Mouse (Mus musculus): ENCODE data around the gene Zdhhc20. TPM values are rescaled to one million over a fixed set of nuclear protein-coding genes. Genes with fewer than 3 reads are reported as not detected.
"Not testable (repeated sequence)": the region's sequence is repeated elsewhere in the genome, so short reads cannot be mapped to it uniquely, and the experiment has no call there.

Zdhhc20 gene
- polyA plus RNA-seq, 1 experiment from 2014 or later: 66.8 TPM

DNA sequence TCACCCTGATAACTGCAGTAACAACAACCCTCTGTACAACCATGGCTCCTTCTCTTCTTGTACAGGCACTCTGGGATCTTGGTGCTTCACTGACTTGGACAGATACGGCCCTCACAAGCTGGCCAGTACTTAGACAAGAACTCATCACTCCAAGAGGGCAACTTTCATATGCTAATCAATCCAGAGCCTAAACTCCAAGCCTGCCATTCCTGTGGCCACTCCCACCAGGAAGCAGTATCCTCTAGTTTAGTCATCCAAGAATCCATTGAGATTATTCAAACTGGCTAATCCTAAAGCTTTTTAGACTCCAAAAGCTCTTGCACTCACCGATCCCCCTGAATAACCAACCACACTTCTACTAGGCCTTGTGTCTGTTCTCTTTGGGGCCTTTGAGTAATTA is 37.1 kb downstream of the Zdhhc20 start:
- H3K9ac ChIP-seq (ENCODE audit: low read depth, low read length): no peak overlapping the region
- H3K4me3 ChIP-seq (ENCODE audit: low read length): no peak overlapping the region
- H3K27me3 ChIP-seq (ENCODE audit: control insufficient read depth, insufficient read depth, low read length): no peaks in the 10 kb centered on the region
- peaks cover 31% of the 10 kb centered on the region for H3K36me3 ChIP-seq (ENCODE audit: control insufficient read depth, insufficient read depth, low read length)
- no peaks in the 10 kb centered on the region for H3K9me3 ChIP-seq (ENCODE audit: control insufficient read depth, low read length)
- H3K4me2 ChIP-seq (replicated peaks; ENCODE audit: low read depth, low read length): no peak overlapping the region
- ATAC-seq (ENCODE audit: low FRiP score, low TSS enrichment): no peak
- no peak overlapping the region for H3K27ac ChIP-seq (ENCODE audit: low read depth, low read length)
- no peaks in the 10 kb centered on the region for H3K4me1 ChIP-seq (ENCODE audit: control insufficient read depth, insufficient read depth, low read length)
- 78% methylated on average over 2 of the region's 2 CpGs for WGBS

DNA sequence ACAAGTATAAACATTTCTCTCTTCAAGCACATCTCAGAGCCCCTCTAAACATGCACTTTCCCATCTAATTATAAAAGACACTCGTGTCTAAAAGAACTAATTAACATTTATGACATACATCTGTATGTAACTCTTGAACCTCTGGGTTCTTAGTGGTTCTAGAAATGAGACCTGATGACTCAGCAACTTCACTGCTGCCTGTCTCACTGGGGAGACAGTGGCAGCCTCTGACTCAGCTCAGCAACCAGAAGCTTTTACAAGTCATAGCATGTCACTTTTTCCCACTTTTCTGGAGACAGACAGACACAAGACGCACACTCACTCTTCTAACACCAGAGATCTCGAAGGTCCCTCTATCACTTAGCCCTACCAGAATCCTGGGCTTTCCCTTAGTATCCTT is 39.7 kb downstream of the Zdhhc20 start:
- H3K36me3 ChIP-seq (ENCODE audit: control insufficient read depth, insufficient read depth, low read length): peaks cover 30% of the 10 kb centered on the region
- 87% methylated on average over 3 of the region's 3 CpGs for WGBS
- H3K9me3 ChIP-seq (ENCODE audit: control insufficient read depth, low read length): no peaks in the 10 kb centered on the region
- no peak overlapping the region for H3K4me3 ChIP-seq (ENCODE audit: low read length)
- no peak overlapping the region for H3K27ac ChIP-seq (ENCODE audit: low read depth, low read length)
- H3K4me2 ChIP-seq (replicated peaks; ENCODE audit: low read depth, low read length): no peak overlapping the region
- no peaks in the 10 kb centered on the region for H3K27me3 ChIP-seq (ENCODE audit: control insufficient read depth, insufficient read depth, low read length)
- no peak overlapping the region for H3K9ac ChIP-seq (ENCODE audit: low read depth, low read length)
- no peak for ATAC-seq (ENCODE audit: low FRiP score, low TSS enrichment)
- H3K4me1 ChIP-seq (ENCODE audit: control insufficient read depth, insufficient read depth, low read length): no peaks in the 10 kb centered on the region

DNA sequence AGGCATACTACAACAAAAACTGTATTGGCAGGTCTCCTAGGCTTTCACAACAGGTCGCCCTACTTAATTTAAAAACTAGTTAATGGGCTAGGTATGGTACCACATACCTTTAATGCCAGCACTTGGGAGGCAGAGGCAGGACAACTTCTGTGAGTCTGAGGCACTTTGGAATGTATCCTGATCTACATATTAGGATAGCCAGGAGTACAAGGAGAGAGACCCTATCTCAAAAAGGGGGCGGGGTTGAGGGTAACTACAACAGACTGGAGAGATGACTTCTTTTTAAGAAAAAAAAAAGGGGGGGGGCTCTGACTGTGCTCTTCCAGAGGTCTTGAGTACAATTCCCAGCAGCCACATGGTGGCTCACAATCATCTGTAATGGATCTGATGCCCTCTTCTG is 41.4 kb downstream of the Zdhhc20 start:
- no peak overlapping the region for H3K27ac ChIP-seq (ENCODE audit: low read depth, low read length)
- WGBS: 97% methylated on average over 2 of the region's 2 CpGs
- no peaks in the 10 kb centered on the region for H3K4me1 ChIP-seq (ENCODE audit: control insufficient read depth, insufficient read depth, low read length)
- H3K9me3 ChIP-seq (ENCODE audit: control insufficient read depth, low read length): no peaks in the 10 kb centered on the region
- ATAC-seq (ENCODE audit: low FRiP score, low TSS enrichment): no peak
- peaks cover 37% of the 10 kb centered on the region for H3K36me3 ChIP-seq (ENCODE audit: control insufficient read depth, insufficient read depth, low read length)
- no peak overlapping the region for H3K9ac ChIP-seq (ENCODE audit: low read depth, low read length)
- no peak overlapping the region for H3K4me3 ChIP-seq (ENCODE audit: low read length)
- H3K4me2 ChIP-seq (replicated peaks; ENCODE audit: low read depth, low read length): no peak overlapping the region
- no peaks in the 10 kb centered on the region for H3K27me3 ChIP-seq (ENCODE audit: control insufficient read depth, insufficient read depth, low read length)

DNA sequence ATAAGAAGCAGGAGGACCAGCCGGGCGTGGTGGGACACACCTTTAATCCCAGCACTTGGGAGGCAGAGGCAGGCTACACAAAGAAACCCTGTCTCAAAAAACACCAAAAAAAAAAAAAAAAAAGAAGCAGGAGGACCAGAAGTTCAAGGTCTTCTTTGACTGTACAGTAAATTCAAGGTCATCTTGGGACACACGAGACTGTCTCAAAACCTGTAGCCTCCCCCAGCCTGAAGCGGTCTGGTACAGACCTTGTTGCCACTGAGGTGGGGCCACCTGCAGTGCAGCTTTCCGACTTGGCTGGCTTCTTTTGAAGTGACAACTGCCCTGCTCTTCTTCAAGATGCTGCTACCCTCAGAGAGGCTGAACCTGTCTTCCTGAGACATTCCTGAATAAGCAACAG is 42.0 kb downstream of the Zdhhc20 start:
- H3K27ac ChIP-seq (ENCODE audit: low read depth, low read length); H3K27me3 ChIP-seq (ENCODE audit: control insufficient read depth, insufficient read depth, low read length); ATAC-seq (ENCODE audit: low FRiP score, low TSS enrichment); H3K4me2 ChIP-seq (replicated peaks; ENCODE audit: low read depth, low read length); H3K9me3 ChIP-seq (ENCODE audit: control insufficient read depth, low read length); H3K4me1 ChIP-seq (ENCODE audit: control insufficient read depth, insufficient read depth, low read length); H3K4me3 ChIP-seq (ENCODE audit: low read length); H3K9ac ChIP-seq (ENCODE audit: low read depth, low read length): not testable (repeated sequence)
- H3K36me3 ChIP-seq (ENCODE audit: control insufficient read depth, insufficient read depth, low read length): peaks cover 37% of the 10 kb centered on the region
- WGBS: 82% methylated on average over 5 of the region's 5 CpGs

DNA sequence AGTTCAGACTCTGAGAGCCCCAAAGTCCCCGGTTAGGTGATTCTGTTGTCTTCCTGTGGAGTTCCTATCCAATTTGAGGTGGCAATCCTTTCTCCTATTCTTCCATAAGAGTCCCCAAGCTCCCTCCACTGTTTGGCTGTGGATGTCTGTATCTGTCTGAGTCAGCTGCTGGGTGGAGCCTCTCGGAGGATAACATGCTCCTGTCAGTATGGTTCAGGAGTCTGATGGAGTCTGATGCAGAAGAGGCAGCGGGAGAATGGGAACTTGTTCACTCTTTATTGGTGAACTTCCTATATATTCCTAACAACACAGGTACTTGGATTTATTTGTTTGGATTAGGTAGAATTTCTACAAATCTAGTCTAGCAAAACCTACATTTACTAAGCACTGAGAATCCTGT is 45.5 kb downstream of the Zdhhc20 start:
- no peaks in the 10 kb centered on the region for H3K9me3 ChIP-seq (ENCODE audit: control insufficient read depth, low read length)

DNA sequence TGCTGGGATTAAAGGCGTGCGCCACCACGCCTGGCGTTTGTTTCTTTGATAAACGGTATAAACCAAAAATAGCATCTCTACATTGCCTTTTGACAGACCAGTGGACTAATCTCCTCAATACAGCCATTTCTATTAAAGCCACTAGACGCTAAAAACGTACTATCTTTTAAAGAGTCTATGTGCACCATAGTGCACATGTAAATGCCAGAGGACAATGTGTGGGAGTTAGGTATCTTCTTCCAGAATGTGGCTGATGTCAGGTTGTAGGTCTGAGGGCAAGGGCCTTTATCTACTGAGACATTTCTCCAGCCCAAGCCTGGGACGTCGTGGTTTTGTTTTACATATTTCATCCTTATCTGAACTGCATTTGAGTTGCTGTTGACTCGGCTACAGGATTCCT is 54.9 kb downstream of the Zdhhc20 start:
- WGBS: 89% methylated on average over 10 of the region's 10 CpGs

More for the DNA sequence above, 45.5 kb downstream of the Zdhhc20 start:
- Histone ChIP-seq H3K36me3 (ENCODE audit: control insufficient read depth, insufficient read depth, low read length) (peaks cover 45% of the 10 kb centered on the region), H3K4me2 (replicated peaks; ENCODE audit: low read depth, low read length) (no peak overlapping the region), H3K27me3 (ENCODE audit: control insufficient read depth, insufficient read depth, low read length) (no peaks in the 10 kb centered on the region), H3K4me1 (ENCODE audit: control insufficient read depth, insufficient read depth, low read length) (no peaks in the 10 kb centered on the region), H3K4me3 (ENCODE audit: low read length) (no peak overlapping the region), H3K9ac (ENCODE audit: low read depth, low read length) (no peak overlapping the region), H3K27ac (ENCODE audit: low read depth, low read length) (no peak overlapping the region)
- 89% methylated on average over 3 of the region's 3 CpGs for WGBS
- ATAC-seq (ENCODE audit: low FRiP score, low TSS enrichment): no peak

DNA sequence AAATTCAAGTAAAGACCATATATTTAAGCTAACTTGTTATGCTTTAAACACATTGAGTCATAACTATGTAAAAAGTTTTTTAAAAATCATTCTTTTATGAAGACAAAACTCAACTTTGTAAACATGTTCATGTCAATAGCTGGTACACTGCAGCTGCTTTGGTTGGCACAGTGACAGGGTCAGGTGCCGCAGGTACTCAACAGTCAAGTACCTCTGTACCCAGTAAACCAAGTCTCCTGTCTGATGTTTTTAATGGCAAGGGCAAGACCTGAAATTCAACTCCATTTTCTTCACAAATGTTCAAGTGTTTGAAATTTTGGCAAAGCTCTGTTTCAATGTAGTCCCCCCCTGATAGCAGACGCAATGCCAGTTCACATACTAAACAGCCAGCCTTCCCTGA is 56.5 kb downstream of the Zdhhc20 start:
- 94% methylated on average over 2 of the region's 2 CpGs for WGBS
- Histone ChIP-seq H3K36me3 (ENCODE audit: control insufficient read depth, insufficient read depth, low read length) (peaks cover 43% of the 10 kb centered on the region), H3K4me2 (replicated peaks; ENCODE audit: low read depth, low read length) (no peak overlapping the region), H3K27me3 (ENCODE audit: control insufficient read depth, insufficient read depth, low read length) (no peaks in the 10 kb centered on the region), H3K9me3 (ENCODE audit: control insufficient read depth, low read length) (no peaks in the 10 kb centered on the region), H3K27ac (ENCODE audit: low read depth, low read length) (no peak overlapping the region), H3K9ac (ENCODE audit: low read depth, low read length) (no peak overlapping the region), H3K4me1 (ENCODE audit: control insufficient read depth, insufficient read depth, low read length) (no peaks in the 10 kb centered on the region), H3K4me3 (ENCODE audit: low read length) (no peak overlapping the region)
- no peak for ATAC-seq (ENCODE audit: low FRiP score, low TSS enrichment)

More for the DNA sequence above, 54.9 kb downstream of the Zdhhc20 start:
- Histone ChIP-seq H3K4me2 (replicated peaks; ENCODE audit: low read depth, low read length) (no peak overlapping the region), H3K27me3 (ENCODE audit: control insufficient read depth, insufficient read depth, low read length) (no peaks in the 10 kb centered on the region), H3K4me3 (ENCODE audit: low read length) (no peak overlapping the region), H3K36me3 (ENCODE audit: control insufficient read depth, insufficient read depth, low read length) (peaks cover 46% of the 10 kb centered on the region), H3K9me3 (ENCODE audit: control insufficient read depth, low read length) (no peaks in the 10 kb centered on the region), H3K27ac (ENCODE audit: low read depth, low read length) (no peak overlapping the region), H3K9ac (ENCODE audit: low read depth, low read length) (no peak overlapping the region), H3K4me1 (ENCODE audit: control insufficient read depth, insufficient read depth, low read length) (no peaks in the 10 kb centered on the region)
- ATAC-seq (ENCODE audit: low FRiP score, low TSS enrichment): no peak

DNA sequence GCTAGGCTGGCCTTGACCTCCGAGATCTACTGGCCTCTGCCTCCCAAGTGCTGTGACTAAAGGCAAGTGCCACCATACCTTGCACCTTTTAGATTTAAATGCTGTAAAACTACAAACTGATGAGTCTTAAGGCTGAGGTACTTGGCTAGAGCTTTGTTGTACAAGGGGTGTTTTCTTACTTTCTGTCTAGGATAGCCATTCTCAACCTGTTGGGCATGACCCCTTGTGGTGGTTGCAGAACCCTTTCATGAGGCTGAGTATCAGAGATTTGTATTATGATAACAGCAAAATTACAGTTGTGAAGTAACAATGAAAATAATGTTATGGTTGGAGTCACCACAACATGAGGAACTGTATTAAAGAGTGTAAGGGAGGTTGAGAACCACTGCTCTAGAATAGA is 62.8 kb downstream of the Zdhhc20 start:
- Histone ChIP-seq H3K9ac (ENCODE audit: low read depth, low read length) (peak overlapping the region; percentile 14; the same call in 1 of the 2 replicates), H3K4me1 (ENCODE audit: control insufficient read depth, insufficient read depth, low read length) (0 out of 2 replicates have a peak, but pooled peaks cover 8% of the 10 kb centered on the region), H3K27ac (ENCODE audit: low read depth, low read length) (no peak overlapping the region), H3K36me3 (ENCODE audit: control insufficient read depth, insufficient read depth, low read length) (peaks cover 14% of the 10 kb centered on the region; the same call in 1 of the 2 replicates), H3K4me3 (ENCODE audit: low read length) (peak overlapping the region; percentile 90), H3K9me3 (ENCODE audit: control insufficient read depth, low read length) (no peaks in the 10 kb centered on the region), H3K27me3 (ENCODE audit: control insufficient read depth, insufficient read depth, low read length) (no peaks in the 10 kb centered on the region), H3K4me2 (replicated peaks; ENCODE audit: low read depth, low read length) (peak overlapping the region; percentile 79)
- WGBS: 66% methylated on average over 1 of the region's 1 CpGs
- ATAC-seq (ENCODE audit: low FRiP score, low TSS enrichment): no peak

DNA sequence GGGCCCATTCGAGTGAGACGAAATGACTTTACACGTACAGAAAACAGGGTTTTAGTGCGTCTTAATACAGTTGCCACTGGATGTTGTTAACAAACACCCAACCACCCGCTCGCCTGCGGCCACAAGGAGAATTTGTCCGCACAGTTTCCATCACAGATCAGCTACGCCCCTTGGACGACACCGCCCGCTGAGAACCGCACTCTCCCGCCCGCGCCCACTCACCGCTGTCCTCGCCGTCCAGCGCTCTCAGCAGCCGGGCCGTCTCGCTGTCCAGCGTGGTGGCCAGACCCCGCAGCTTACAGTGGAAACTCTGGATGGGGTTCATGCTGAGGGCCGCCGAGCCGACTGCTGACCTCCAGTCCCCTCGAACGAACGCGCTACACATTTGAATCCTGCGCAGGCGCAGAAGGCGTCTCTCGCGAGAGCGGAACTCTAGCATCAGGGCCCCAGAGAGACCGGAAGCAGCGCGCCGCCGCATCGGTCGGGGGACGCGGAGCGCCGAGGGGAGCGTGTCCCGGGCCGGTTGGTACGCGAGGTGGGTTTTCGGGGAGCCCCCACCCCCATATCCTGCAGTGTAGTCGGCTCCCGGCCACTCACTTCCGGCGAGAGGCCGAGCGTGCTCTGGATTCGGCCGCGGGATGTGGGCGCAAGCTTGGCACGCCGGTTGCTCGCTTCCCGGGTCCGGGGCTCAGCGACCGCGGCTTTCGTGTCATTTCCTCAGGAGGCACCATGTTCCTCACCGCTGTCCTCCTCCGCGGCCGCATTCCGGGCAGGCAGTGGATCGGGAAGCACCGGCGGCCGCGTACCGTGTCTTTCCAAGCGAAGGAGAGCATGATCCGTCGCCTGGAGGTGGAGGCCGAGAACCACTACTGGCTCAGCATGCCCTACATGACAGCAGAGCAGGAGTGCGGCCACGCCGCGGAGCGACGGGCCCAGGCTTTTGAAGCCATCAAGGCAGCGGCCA is 64.0 kb downstream of the Zdhhc20 start, which contains the start of the genes Ska3 and Mrpl57:
Gene Ska3, minus strand, starts transcription at position 398 of the 964 bp plus-strand sequence.
Gene Mrpl57, plus strand, starts transcription at position 447 of the 964 bp plus-strand sequence.
- H3K36me3 ChIP-seq (ENCODE audit: control insufficient read depth, insufficient read depth, low read length): peaks cover 27% of the 10 kb centered on the region
- no peaks in the 10 kb centered on the region for H3K27me3 ChIP-seq (ENCODE audit: control insufficient read depth, insufficient read depth, low read length)
- peak within 1 kb of the TSS; percentile 95 for H3K27ac ChIP-seq (ENCODE audit: low read depth, low read length)
- H3K4me3 ChIP-seq (ENCODE audit: low read length): peak within 1 kb of the TSS; percentile 90
- H3K4me1 ChIP-seq (ENCODE audit: control insufficient read depth, insufficient read depth, low read length): 0 out of 2 replicates have a peak, but pooled peaks cover 8% of the 10 kb centered on the region
- peak; percentile 96 for ATAC-seq (ENCODE audit: low FRiP score, low TSS enrichment)
- peak within 1 kb of the TSS; percentile 79 for H3K4me2 ChIP-seq (replicated peaks; ENCODE audit: low read depth, low read length)
- H3K9me3 ChIP-seq (ENCODE audit: control insufficient read depth, low read length): no peaks in the 10 kb centered on the region
- H3K9ac ChIP-seq (ENCODE audit: low read depth, low read length): peak within 1 kb of the TSS; percentile 90
- under 1% methylated on average over 96 of the region's 96 CpGs for WGBS
